25 mouse cellular contexts compared by ENCODE assay signal in the genomic region with DNA sequence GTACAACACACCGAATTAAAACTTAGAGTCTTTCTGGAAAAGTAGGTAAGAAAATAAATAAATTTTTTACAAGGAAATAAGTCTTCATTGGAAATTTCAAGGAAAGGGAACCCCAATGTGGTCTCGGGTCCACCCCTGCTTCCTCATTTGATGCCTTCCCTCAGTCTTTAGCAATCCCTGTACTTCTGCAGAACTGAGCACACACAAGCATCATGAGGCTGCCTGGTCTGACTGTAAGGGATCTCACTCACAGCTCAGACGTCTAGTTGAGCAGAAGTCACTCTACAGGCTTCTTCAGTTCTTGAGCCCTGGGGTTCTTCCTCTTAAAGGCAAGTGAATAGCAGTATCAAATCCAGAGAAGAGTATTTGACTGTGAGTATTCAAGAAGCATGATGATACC. TPM values are rescaled to one million over a fixed set of nuclear protein-coding genes. Genes with fewer than 3 reads are reported as not detected.
DNase-seq lines count a peak whose midpoint lies in the region; ATAC-seq lines count a peak whose summit lies in the region.
"Had no signal": no experiment of that assay in that cellular context is flagged by ENCODE, and none has a peak within 500 bp of the region (broad histone marks: within the 10 kb centered on the region; RNA-seq: fewer than 3 reads in every experiment).

No protein-coding gene starts in this region.

- peak; percentile 5 to 15 for DNase-seq in lung, adult 18-20 months
- no peak for DNase-seq in lung, postnatal 10 days
- peak; percentile 1 for DNase-seq in lung, postnatal 14 days
- no peak for DNase-seq in thymus, postnatal 4 days
- no peak for DNase-seq in urinary bladder, adult 18-20 months (ENCODE audit: low spot score in 2 of 2)
- DNase-seq: adrenal gland, postnatal 10 days; cerebellum, adult 11-12 months; cerebellum, adult 9-11 months; kidney, adult 2 months; kidney, postnatal 36 days; layer of hippocampus, postnatal 36 days; left cerebral cortex, postnatal 4 days; midbrain, embryonic 14.5 days; right cerebral cortex, adult 18-20 months; right cerebral cortex, postnatal 4 days; thymus, adult 18-20 months; thymus, postnatal 25 days had no signal

- peak; percentile 95 for ATAC-seq in megakaryocyte progenitor cell, adult 5-6 weeks (replicated peaks; ENCODE audit: poor library complexity)
- ATAC-seq: forebrain, embryonic 16.5 days; hindbrain, postnatal 0 days; intestine, embryonic 15.5 days had no signal

RNA-seq across cellular contexts. Expression of gene Tarm1, which starts 3.5 kb away (rescaled TPM):
- total RNA-seq in megakaryocyte progenitor cell, adult 5-6 weeks (2015) = 0.47 and 1.5 TPM in 2 replicates
- total RNA-seq in megakaryocyte progenitor cell, adult 5-6 weeks (2017) = 0.12 and 0.91 TPM in 2 replicates
- total RNA-seq: CH12.LX; gastrocnemius, adult 8-10 months; heart, postnatal 25 days; hindbrain, postnatal 0 days; layer of hippocampus, adult 2 months; layer of hippocampus, postnatal 36 days; left cerebral cortex, postnatal 4 days had no signal

Comparison
In these comparisons a context has a peak if more than half of its experiments do, and no peak if none do; other contexts are left out.
1. DNase-seq: peak in lung, adult 18-20 months (2 of 2) and lung, postnatal 14 days (single experiment); none in lung, postnatal 10 days (single experiment), thymus, postnatal 4 days (single experiment) and urinary bladder, adult 18-20 months (0 of 2).